Mouse (Mus musculus): ENCODE data around the gene Slc16a4.

GRCm38 (mm10) chr3:107250320-107250719 lies 40.7 kb upstream of the Slc16a4 start:
- TF ChIP-seq POLR2A (IDR thresholded peaks at IDR 0.05; ENCODE audit: borderline replicate concordance, low read depth, low read length) (no peak), CTCF (IDR thresholded peaks at IDR 0.05; ENCODE audit: low read depth, low read length) (no peak)

Data from bone marrow macrophage, adult 2 months (primary cell).